Mouse (Mus musculus) right cerebral cortex, adult 2 months (tissue): ENCODE data around the gene Rab9b.

Source experiments
- DNase-seq, 2 experiments: peaks; one replicate each; pipeline ENCODE4 v3.0.0; 2021 to 2022; ENCODE audit warnings: low spot score in 2 of 2

Rab9b gene

GRCm38 (mm10) chrX:136868061-136869040 lies at the start of gene Rab9b:
Gene Rab9b (minus strand): TSS chrX:136868755.
- DNase-seq = peak; percentile 48 to 56

DNA sequence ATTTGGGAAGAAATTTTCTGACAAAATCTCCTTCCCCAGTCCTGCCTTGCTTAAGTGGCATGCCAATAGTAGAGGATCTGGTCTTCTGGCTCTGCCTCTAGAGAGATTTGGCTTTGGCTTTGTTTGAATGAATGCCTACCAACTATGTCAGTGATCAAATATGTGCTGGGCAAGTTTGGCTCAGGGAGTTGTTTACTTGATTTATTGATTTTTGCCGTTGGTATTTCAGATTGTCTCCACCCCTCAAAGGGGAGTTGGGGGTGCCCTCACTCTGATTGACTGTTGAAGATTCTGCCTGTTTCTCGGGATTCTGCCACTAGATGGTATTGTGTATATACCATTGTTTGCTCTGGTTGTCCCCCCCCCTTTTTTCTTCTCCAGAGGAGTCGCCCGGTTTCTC lies 35.8 kb upstream of the Rab9b start:
- no peak for DNase-seq

DNA sequence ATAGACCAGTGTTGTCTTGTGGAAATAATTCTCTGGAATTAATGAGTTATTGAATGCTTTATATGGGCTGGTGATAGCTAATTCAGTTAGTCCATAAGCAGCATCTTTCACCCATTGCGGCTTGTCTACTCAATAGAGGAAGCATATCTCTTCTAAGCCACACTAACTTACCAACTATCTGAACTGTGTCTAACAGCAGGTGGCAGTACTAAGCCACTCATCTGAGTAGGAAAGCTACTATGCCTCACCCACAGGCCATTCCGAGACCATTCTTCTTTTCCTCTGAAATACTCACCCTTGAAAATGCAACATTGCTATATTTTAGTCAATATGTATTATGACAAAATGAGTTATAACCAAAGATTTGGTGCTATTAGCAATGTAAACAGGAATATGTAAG lies 27.2 kb upstream of the Rab9b start:
- peak; percentile 19 to 37 for DNase-seq

DNA sequence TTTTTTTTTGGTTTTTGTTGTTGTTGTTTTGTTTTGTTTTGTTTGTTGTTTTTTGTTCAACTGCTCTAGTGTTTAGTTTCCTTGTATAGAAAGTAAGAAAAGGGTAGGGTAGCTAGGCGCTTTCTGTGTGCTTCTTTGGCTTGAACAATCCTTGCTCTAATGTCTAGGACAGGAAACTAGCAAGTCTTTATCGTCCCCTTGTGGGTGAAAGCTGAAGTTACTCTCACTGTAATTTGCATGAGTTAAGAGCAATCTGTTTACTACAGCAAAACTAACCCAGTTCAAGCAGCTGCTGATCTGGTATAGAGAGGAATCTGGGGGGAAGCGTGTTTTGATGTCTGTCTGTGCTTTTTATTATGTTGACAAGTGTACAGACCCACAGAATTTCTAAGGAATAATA lies 18.3 kb downstream of the Rab9b start:
- DNase-seq = no peak

GRCm38 (mm10) chrX:136828610-136829009 lies 39.9 kb downstream of the Rab9b start:
- DNase-seq = no peak

GRCm38 (mm10) chrX:136825016-136825415 lies 43.5 kb downstream of the Rab9b start:
- DNase-seq = peak; percentile 16 to 35

DNA sequence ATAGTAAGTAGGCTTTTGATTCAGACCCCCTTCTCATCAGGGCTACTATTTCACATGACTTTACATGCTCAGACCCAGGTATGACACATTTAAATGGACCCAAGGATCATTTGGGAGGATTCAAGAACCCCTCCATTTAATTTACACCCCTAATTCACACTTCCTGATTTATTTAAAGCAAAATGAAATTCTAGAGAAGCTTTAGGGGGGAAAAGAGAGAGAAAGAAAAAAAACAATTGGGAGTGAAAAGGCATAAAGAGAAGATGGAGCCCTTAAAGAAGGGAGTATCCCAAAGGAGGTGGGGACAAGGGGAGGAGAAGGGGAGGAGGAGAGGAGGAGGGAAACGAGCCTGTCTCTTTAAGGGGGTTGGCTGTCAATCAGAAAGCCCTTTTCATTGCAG lies 46.2 kb downstream of the Rab9b start, which contains the start of gene Plp1:
Plp1 (plus strand) TSS at position 301 of the 400 bp plus-strand sequence.
- no peak for DNase-seq

DNA sequence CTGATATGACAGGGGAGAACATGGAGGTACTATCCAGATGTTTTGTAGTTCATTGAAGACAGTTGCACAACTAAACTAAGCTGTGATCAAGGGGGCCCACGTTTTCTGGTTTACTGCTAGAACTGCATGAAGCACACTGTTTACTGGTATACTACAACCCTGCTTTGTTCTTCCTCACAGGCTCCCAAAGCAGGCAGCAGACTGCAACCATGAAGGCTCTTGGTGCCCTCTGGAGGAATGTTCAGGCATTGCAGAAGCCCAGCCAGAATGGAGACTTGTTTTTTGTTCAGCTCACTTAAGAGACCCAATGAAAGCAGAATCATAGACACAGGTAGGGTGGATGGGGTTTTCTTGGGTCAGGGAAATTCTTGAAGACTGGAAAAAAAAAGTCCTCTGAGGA lies 48.3 kb downstream of the Rab9b start:
- peak; percentile 80 to 85 for DNase-seq

- DNase-seq = no peak
Observed at GRCm38 (mm10) chrX:136819752-136820151, 48.8 kb downstream of the Rab9b start.
